Mouse (Mus musculus) gastrocnemius, postnatal 36 days (tissue): ENCODE measurements around the gene Lamtor5. TPM values are rescaled to one million over a fixed set of nuclear protein-coding genes. Genes with fewer than 3 reads are reported as not detected.

Source experiments
- DNase-seq, 2 experiments: peaks; one replicate each; pipeline ENCODE4 v3.0.0; 2022
- intact Hi-C: fragments of 180-260 bp; cut with DNase I; formaldehyde crosslinking; loops from one replicate; pipeline ENCODE4 v1.15.1; 2025
- long read RNA-seq, 2 experiments: library from polyadenylated mRNA; stranded (forward); transcript quantifications; one replicate each; pipeline ENCODE4 v2.0.0; 2021
- total RNA-seq, 2 experiments: library from RNA; stranded (reverse); gene quantifications; 2 replicates each; pipeline ENCODE4 v1.2.3; 2021

Lamtor5 gene
- total RNA-seq, result 10 to 100 TPM; 50.4 to 58.4 TPM
- long read RNA-seq, experiment 1, transcript Lamtor5-201 (4 exons, 881 nt), result major isoform, 121 of 125 reads
- long read RNA-seq, experiment 1, partial matches to known transcripts, result 1 of 125 reads
- long read RNA-seq, experiment 1, other reads (novel, unspliced or antisense), result 3 of 125 reads
- long read RNA-seq, experiment 2, transcript Lamtor5-201 (4 exons, 881 nt), result major isoform, 159 of 162 reads
- long read RNA-seq, experiment 2, partial matches to known transcripts, result 1 of 162 reads
- long read RNA-seq, experiment 2, other reads (novel, unspliced or antisense), result 2 of 162 reads

DNA sequence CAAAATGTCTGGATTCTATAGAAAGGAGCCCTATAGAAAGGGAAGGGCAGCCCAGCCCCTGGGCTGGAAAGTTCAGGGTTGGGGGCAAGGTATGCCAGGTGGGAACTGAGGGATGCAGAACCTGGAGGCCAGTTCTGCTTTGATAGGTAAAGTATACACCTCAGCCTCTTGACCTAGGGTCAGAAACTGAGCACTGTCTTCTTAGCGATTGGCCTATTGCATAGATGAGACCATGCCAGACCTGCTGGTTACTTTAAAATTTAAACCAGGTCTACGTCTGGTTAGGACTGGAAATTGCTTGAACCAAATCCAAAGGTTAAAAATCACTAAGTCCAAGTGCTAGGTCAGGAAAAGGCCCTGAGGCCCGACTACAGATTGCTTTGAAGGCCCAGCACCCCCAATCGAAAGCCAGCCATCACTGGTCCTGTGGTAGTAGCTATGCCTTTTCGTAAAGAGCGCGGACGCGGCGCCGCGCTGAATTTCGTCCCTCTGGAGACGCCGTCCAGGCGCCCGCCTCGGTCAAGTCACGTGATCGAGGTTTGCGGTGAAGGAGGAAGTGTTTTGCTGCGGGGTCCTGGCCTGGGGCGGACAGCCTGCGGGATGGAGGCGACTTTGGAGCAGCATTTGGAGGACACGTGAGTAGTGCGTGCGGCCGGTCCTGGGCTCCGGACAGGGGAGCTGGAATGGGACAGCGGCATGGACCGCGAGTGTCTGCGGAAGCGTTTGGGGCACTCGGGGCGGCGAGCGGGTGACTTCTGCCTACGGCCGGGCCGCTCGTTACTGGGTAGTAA is at the start of gene Lamtor5:
Gene Lamtor5 (plus strand): TSS at position 380 of the 791 bp plus-strand sequence.
- intact Hi-C loops, result loop anchor here (5.0 kb wide), 1 partner anchor 184 kb away; no protein-coding TSS in a partner anchor
- DNase-seq, result peak; percentile 84 to 85

DNA sequence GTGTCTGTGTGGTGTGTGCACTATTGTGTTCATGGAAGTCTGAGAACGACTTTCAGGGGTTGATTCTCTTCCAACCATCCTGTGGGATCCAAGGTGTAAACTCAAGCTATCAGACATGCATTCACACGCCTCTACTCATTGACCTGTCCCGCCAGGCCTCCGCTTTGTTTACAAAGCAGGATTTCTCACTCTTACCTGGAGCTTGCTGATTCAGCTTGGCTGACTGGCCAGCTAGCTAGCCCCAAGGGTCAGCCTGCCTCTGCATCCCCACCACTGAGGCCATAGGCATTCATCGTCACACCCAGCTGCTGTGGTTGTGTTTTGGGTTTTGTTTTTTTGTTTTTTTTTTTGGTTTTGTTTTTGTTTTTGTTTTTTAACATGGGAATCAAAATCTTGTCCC is 49.4 kb upstream of the Lamtor5 start:
- intact Hi-C loops, result no loop called here
- no peak for DNase-seq

- intact Hi-C loops, result loop anchor here (10.0 kb wide), 1 partner anchor 125 kb away; no protein-coding TSS in a partner anchor
Observed at GRCm38 (mm10) chr3:107229822-107230221, 48.8 kb upstream of the Lamtor5 start.

DNA sequence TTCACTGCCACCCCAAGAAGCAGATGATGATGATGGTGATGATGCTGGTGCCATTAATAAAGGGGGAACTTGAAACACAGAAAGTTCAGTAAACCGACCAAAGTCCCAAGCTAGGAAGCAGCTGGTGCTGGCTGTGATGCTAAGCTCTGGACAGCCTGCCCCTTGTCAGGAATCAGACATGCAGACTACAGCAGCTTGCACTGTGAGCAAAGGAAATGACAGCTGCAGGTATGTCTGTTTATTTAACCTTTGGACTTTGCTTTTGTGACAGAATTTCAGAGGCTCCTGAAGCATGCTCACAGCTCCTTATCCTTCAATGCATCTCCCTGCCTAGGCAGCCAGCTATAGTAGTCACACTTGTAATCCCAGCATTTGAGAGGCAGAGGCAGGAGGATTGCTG is 48.1 kb upstream of the Lamtor5 start, which contains the start of gene A630076J17Rik:
Gene A630076J17Rik (plus strand): TSS at position 88 of the 400 bp plus-strand sequence.
- no peak for DNase-seq
- intact Hi-C loops, result loop anchor here (10.0 kb wide), 1 partner anchor 124 kb away; no protein-coding TSS in a partner anchor

More at GRCm38 (mm10) chr3:107229822-107230221, 48.8 kb upstream of the Lamtor5 start:
- no peak for DNase-seq

DNA sequence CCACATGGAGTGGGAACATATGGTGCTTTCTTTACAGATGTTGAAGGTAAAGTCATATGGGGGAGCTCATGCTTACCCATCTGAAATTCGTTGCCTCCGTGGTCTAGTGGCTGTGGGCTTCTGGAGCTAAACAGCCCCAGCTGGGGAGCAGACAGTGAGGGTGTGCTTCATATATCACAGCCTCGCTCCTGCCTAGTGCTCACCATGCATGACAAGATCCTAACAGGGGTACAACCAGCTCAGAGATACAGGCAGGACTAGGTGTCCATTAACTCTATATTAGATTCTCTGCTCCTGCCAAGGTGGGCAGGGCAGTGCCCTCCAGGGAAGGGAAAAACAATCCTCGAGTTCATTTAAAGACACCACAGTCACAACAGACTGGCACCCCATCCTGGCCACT is 47.5 kb upstream of the Lamtor5 start:
- DNase-seq, result no peak
- intact Hi-C loops, result loop anchor here (10.0 kb wide), 1 partner anchor 124 kb away; no protein-coding TSS in a partner anchor

DNA sequence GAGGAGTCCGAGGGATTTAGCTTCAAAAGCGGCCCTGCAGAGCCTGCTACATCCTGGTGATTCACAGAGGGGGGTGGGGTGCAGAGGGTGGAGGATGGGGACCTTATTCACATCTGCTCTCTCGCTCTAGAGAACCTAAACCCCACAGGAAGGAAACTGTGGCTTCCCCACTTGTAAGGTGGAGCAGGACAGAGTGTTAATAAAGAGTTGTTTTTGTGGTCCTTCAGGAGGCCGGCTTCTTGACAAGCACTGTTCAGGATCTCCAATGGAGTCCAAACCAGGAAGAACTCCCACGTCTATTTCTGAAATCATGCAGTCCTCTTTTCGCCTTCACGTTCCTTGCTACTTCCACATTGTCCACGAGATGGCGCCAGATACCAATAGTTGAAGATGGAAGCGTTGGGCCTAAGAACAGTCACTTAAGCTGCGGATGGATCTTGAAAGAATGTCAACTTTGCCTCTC is 45.3 kb upstream of the Lamtor5 start:
- peak; percentile 76 to 78 for DNase-seq
- intact Hi-C loops, result loop anchor here (2.0 to 10.0 kb wide), 2 partner anchors 41 to 121 kb away; no protein-coding TSS in a partner anchor

DNA sequence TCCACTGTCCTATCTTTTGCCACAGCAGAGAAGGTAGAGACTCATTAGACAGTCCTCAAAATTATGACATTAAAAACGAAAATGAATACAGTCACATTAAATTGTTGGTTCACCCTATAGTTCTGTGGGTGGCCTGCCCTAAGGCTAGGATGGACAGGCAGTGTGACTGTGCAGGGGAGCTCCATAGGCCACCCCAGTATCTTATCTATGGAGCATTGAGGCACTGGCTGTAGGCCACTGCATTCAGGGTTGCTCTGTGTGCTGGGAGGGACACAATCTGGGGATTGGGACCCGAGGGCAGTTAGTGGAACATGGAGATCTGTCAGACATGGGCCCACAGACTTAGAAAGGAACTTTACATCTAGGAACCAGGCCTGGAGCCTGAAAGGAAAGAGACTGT is 44.7 kb upstream of the Lamtor5 start:
- DNase-seq, result no peak
- intact Hi-C loops, result loop anchor here (2.0 to 10.0 kb wide), 2 partner anchors 41 to 121 kb away; no protein-coding TSS in a partner anchor

DNA sequence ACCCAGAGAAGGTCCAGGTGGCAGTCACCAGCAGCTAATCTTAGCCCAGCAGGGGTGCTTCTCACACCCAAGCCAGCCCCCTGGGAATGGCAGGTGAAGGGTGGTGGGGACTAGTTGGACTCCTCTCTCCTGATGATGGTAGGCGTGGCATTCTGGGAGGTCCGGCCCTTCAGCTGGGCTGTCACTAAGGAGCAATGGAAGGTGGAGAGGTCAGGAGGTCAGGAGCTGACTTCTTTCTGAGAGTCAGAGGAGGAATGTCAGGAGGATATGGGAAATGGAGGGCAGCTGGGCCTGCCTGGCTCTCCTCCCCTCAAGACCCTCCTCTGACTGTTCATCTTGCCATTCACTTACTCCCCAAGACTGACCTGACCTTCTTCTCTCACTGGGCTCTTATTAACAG is 40.6 kb upstream of the Lamtor5 start:
- no peak for DNase-seq
- intact Hi-C loops, result loop anchor here (10.0 kb wide), 1 partner anchor 117 kb away; no protein-coding TSS in a partner anchor

DNA sequence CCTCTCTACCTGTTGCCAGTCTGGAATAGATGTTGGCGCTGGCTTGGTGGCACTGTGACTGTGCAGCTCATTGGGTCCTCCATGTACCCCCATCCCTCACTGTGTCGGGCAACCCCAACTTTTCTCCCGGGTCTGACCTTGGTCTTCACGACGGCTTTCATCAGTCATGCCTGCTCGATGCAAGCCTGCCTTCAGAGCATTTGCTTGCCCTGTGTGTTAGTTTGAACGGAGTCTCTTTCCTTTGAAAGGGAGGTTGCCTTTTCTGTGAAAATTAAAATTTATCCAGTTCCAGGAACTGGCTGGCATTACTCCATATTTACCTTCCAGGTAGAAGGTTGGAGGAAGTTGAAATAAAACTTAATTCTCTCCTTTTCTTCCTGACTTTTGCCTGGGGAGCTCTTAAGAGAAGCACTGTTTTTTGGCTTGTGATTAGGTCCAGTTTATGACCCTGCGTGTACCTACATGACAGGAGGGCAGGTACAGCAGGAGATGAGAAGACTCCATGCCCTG is 40.1 kb upstream of the Lamtor5 start:
- intact Hi-C loops, result loop anchor here (10.0 kb wide), 1 partner anchor 116 kb away; no protein-coding TSS in a partner anchor
- DNase-seq, result no peak

- intact Hi-C loops, result loop anchor here (10.0 kb wide), 1 partner anchor 115 kb away; no protein-coding TSS in a partner anchor
- DNase-seq, result no peak
Observed at GRCm38 (mm10) chr3:107239607-107240006, 39.1 kb upstream of the Lamtor5 start, which contains the start of gene Prok1. TSS of gene Prok1 (minus strand) at chr3:107239707.

DNA sequence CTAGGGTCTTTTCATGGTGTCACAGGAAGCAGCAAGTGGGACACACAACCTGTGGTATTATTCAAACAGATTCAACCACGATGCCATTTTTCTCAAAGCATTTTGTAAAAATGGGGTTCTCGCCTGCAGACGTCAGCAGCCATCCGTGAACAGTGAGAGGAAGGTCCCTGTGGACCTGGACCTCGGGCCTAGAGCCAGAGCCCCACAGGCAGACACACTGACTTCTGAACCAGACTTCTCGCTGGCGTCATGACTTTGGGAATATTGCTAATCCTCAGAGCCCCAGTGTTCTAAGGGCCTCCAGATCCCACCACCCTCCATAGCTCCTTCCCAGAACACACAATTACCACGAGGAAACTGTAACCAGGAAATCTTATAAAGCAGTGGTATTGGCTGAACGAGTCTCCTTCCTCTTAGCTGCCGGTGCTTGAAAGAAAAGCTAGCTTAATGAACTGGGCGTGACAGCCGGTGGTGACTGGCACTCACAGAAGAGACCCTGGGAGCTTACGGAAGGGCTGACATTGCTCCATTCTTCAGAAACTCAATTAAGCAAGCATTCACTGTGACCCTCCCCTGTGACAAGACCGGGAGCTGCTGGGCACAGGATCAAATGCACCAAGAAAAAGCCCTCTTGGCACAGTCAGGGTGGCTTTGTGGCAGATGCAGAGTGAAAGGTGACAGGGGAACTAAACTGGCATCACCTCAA is 37.1 kb upstream of the Lamtor5 start:
- no peak for DNase-seq
- intact Hi-C loops, result no loop called here

DNA sequence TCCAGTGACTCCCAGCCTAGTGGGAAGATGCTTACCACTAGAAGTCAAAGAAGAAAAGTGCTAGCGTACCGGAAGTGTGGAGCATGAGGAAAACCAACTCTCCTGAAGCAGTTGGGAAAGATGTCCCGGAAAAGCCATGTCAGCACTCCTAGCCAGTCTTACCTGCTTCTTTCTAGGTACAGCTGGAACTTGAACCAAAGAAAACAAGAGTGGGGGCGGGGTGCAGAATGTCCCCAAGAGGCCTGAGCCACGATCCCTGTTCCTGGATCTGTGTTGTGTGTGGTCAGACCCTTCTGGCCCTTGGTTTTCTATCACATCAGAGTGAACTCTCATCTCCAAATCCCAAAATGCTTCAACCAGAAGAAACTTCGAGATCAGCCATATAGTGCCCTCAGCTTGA is 31.8 kb upstream of the Lamtor5 start:
- no peak for DNase-seq
- intact Hi-C loops, result no loop called here

DNA sequence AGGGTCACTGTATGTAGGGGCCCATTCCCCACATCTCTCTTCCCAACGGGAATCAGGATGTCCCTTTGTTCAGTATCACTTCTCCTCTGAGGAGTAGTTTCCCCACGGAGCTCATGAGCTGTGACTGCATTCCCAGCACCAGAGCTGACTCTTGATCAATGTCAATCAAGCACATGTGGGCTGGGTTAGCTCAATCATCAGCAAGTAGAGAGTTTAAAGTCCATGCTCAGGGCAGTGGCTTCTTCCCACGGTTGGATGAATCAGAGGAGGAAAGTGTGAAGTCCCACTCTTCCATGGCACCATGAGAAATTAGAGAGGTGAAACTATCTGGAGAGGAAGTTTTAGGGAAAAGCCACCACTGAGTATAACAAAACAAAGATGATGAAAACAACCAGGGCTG is 29.6 kb upstream of the Lamtor5 start:
- intact Hi-C loops, result no loop called here
- DNase-seq, result no peak

DNA sequence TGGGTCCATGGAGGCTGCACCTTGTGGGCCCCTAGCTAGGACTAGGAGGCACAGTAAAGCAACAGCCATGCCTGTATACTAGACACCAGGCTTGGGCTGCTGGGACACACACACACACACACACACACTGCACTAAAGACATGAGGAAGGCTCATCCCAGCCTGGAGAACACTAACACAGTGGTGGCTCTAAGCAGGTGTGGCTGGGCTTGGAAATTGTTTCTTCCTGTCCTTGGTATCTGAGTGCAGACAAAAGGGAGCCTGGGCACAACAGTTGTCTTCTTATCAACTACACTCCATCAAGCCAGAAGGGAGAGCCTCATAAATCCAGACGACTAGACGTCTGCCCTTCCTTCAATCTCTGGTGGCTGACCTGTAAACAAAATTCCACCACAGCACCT is 28.3 kb upstream of the Lamtor5 start:
- intact Hi-C loops, result no loop called here
- no peak for DNase-seq

- no peak for DNase-seq
- intact Hi-C loops, result no loop called here
Observed at GRCm38 (mm10) chr3:107252035-107252434, 26.6 kb upstream of the Lamtor5 start.

DNA sequence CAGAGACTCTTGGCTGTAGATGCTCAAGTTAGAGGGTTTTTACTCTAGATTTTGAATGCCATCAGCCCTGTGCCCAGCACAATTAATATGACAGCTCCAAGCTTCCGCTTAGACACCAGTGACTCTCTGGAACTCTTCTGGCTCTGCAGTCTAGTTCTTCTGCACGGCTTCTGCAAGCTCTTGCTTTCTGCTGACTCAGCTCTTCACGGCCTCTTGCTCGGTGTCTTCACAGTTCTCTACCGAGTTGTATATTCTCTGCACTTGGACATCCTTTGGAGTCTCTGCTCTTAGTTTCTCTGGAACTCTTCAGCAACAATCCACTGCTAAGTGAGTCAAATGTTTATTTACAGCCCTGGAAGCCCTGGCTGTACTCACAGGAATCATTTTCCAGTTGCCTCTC is 24.7 kb upstream of the Lamtor5 start:
- intact Hi-C loops, result no loop called here
- no peak for DNase-seq

- intact Hi-C loops, result no loop called here
Observed at GRCm38 (mm10) chr3:107255992-107256391, 22.7 kb upstream of the Lamtor5 start.

DNA sequence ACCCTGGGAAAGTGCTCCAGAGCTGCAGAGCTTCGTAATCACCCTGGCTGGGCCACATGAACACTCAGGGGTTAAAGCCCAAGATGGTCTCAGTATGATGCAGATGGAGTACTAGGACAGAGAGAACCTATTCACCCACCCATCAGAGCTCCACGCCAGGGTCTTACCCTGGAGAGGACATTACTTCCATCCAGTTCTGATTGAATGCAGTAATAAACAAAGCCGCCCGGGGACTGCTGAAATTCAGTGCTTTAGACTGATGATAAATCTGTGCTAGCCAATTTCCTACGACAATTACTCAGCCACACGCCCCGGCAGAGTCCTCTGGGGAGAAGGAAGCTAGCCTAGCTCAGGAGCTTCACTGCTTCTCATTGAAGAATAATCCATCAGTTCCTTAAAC is 21.9 kb upstream of the Lamtor5 start:
- DNase-seq, result peak in 1 of 2 experiments; percentile 38

More at GRCm38 (mm10) chr3:107255992-107256391, 22.7 kb upstream of the Lamtor5 start:
- DNase-seq, result no peak

GRCm38 (mm10) chr3:107257924-107258323 is 20.7 kb upstream of the Lamtor5 start:
- intact Hi-C loops, result no loop called here
- DNase-seq, result no peak

More for the DNA sequence above, 21.9 kb upstream of the Lamtor5 start:
- intact Hi-C loops, result no loop called here
